Mouse (Mus musculus) heart, postnatal 0 days (tissue): ENCODE results near the gene Ufl1.

Source experiments
- CTCF ChIP-seq: IDR thresholded peaks from 2 replicates; pipeline ENCODE4 v1.5.1; 2016; ENCODE audit warnings: antibody characterized with exemption, control low read depth, low read depth
- EP300 ChIP-seq: IDR thresholded peaks from 2 replicates; pipeline ENCODE4 v1.6.1; 2016; ENCODE audit warnings: antibody characterized with exemption, low read depth

DNA sequence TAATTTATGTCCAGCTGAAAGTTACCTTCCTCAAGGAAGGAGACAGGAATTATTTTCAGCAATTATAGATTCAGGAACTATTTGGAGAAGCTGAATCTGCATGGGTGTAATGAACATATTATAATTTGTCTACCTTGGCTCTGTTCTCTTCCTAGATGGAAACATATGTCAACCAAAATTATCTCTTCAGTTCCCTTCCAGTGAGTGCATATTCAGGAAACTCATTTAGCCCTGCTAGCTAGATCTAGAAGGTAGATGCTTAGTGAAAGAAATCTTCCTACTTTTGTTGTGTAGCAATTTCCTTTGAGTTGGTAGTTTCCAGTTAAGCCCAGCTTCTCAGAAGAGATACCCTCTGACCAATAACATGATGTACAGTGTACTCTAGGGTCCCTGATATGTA lies 59.7 kb downstream of the Ufl1 start:
- TF ChIP-seq CTCF = no peak
- TF ChIP-seq EP300 = no peak
